Mouse (Mus musculus) CH12.LX (cell line): ENCODE measurements around the gene Cxxc4. TPM values are rescaled to one million over a fixed set of nuclear protein-coding genes. Genes with fewer than 3 reads are reported as not detected.

Experiments
- DNase-seq: peaks from one replicate; pipeline ENCODE4 v3.0.0-alpha.2; 2013; ENCODE audit errors: extremely low read depth
- H3K27ac ChIP-seq: 2 replicates; pipeline ENCODE4 v1.5.1; 2012; ENCODE audit warnings: low read depth, mild to moderate bottlenecking, control low read depth, moderate library complexity; ENCODE audit not compliant: insufficient read depth
- H3K27me3 ChIP-seq: replicated peaks from 2 replicates; pipeline ENCODE3; 2012; ENCODE audit warnings: inconsistent platforms
- H3K36me3 ChIP-seq, 2 experiments: replicated peaks in 1 of 2; 2 replicates each; pipeline versions ENCODE3 to v1.6.1; 2012; ENCODE audit warnings: inconsistent platforms in 1 of 2, low read length in 1 of 2, mild to moderate bottlenecking in 1 of 2, mixed read lengths in 1 of 2, moderate library complexity in 1 of 2; ENCODE audit not compliant: control insufficient read depth in 1 of 2, insufficient read depth in 1 of 2
- H3K4me1 ChIP-seq, 2 experiments: 2 replicates each; pipeline ENCODE4 v1.6.1; 2012; ENCODE audit warnings: inconsistent platforms in 1 of 2, moderate library complexity in 1 of 2; ENCODE audit not compliant: insufficient read depth in 2 of 2, control insufficient read depth in 1 of 2
- H3K4me2 ChIP-seq: 2 replicates; pipeline ENCODE4 v1.6.1; 2012; ENCODE audit warnings: low read depth, mild to moderate bottlenecking, control low read depth; ENCODE audit not compliant: poor library complexity, insufficient read depth, severe bottlenecking
- H3K4me3 ChIP-seq, 3 experiments: fragments of 150-350 bp in 1 of 3; sonication (generic) in 1 of 3; replicated peaks in 1 of 3; 2 replicates each; pipeline versions ENCODE3 to v1.5.1; 2011 to 2012; ENCODE audit warnings: low read depth in 2 of 3, low read length in 2 of 3, mild to moderate bottlenecking in 2 of 3, moderate library complexity in 2 of 3, control low read depth in 1 of 3, improper control_type of control experiment in 1 of 3, inconsistent platforms in 1 of 3, mixed read lengths in 1 of 3; ENCODE audit not compliant: poor library complexity in 1 of 3
- H3K79me2 ChIP-seq: replicated peaks from 2 replicates; pipeline ENCODE4 v1.6.1; 2012; ENCODE audit warnings: mild to moderate bottlenecking, moderate library complexity; ENCODE audit not compliant: control insufficient read depth, poor library complexity, insufficient read depth, severe bottlenecking; ENCODE audit errors: extremely low read depth
- H3K9ac ChIP-seq: 2 replicates; pipeline ENCODE4 v1.6.1; 2012; ENCODE audit warnings: low read depth, mild to moderate bottlenecking, control low read depth, moderate library complexity; ENCODE audit not compliant: insufficient read depth
- H3K9me3 ChIP-seq: replicated peaks from 2 replicates; pipeline ENCODE3; 2012; ENCODE audit warnings: low read length, inconsistent platforms, mixed read lengths
- BHLHE40 ChIP-seq: IDR thresholded peaks from 2 replicates; pipeline ENCODE4 v1.6.1; 2011; ENCODE audit warnings: mild to moderate bottlenecking, low read depth, low read length, improper control_type of control experiment
- CHD1 ChIP-seq: IDR thresholded peaks from 2 replicates; pipeline ENCODE4 v1.6.1; 2012; ENCODE audit warnings: low read depth, low read length, improper control_type of control experiment, inconsistent platforms
- CHD2 ChIP-seq: IDR thresholded peaks from 2 replicates; pipeline ENCODE4 v1.6.1; 2011; ENCODE audit warnings: low read length, improper control_type of control experiment
- CTCF ChIP-seq, 2 experiments: IDR thresholded peaks in 1 of 2; conservative IDR thresholded peaks in 1 of 2; 2 replicates each; pipeline ENCODE4 v1.5.1; 2011 to 2012; ENCODE audit warnings: low read depth in 2 of 2, low read length in 2 of 2, improper control_type of control experiment in 1 of 2, inconsistent platforms in 1 of 2, mild to moderate bottlenecking in 1 of 2, moderate library complexity in 1 of 2
- E2F4 ChIP-seq: IDR thresholded peaks from 2 replicates; pipeline ENCODE4 v1.6.1; 2011; ENCODE audit warnings: low read depth, low read length, improper control_type of control experiment; ENCODE audit not compliant: insufficient replicate concordance
- ETS1 ChIP-seq: conservative IDR thresholded peaks from 2 replicates; pipeline ENCODE4 v1.6.1; 2012; ENCODE audit warnings: low read depth, mild to moderate bottlenecking, inconsistent platforms, low read length, improper control_type of control experiment, moderate library complexity
- GABPA ChIP-seq: IDR thresholded peaks from 2 replicates; pipeline ENCODE4 v1.6.1; 2012; ENCODE audit warnings: low read depth, low read length, improper control_type of control experiment, inconsistent platforms; ENCODE audit not compliant: insufficient replicate concordance
- HCFC1 ChIP-seq: IDR thresholded peaks from 2 replicates; pipeline ENCODE4 v1.6.1; 2012; ENCODE audit warnings: low read depth, mild to moderate bottlenecking, inconsistent platforms, low read length, improper control_type of control experiment
- JUN ChIP-seq: IDR thresholded peaks from 2 replicates; pipeline ENCODE4 v1.6.1; 2011; ENCODE audit warnings: low read depth, mild to moderate bottlenecking, low read length, improper control_type of control experiment, moderate library complexity; ENCODE audit not compliant: insufficient read depth
- KAT2A ChIP-seq: IDR thresholded peaks from 2 replicates; pipeline ENCODE4 v1.6.1; 2012; ENCODE audit warnings: low read length, improper control_type of control experiment, inconsistent platforms; ENCODE audit not compliant: insufficient replicate concordance
- MAFK ChIP-seq: IDR thresholded peaks from 2 replicates; pipeline ENCODE4 v1.6.1; 2011; ENCODE audit warnings: low read length, improper control_type of control experiment; ENCODE audit not compliant: insufficient replicate concordance
- MAX ChIP-seq: IDR thresholded peaks from 2 replicates; pipeline ENCODE4 v1.6.1; 2011; ENCODE audit warnings: low read length, improper control_type of control experiment
- MAZ ChIP-seq: IDR thresholded peaks from 2 replicates; pipeline ENCODE4 v1.6.1; 2012; ENCODE audit warnings: low read depth, mild to moderate bottlenecking, inconsistent platforms, low read length, improper control_type of control experiment, moderate library complexity
- MEF2A ChIP-seq: IDR thresholded peaks from 2 replicates; pipeline ENCODE4 v1.6.1; 2014; ENCODE audit warnings: low read depth, mild to moderate bottlenecking, inconsistent platforms, low read length, improper control_type of control experiment, borderline replicate concordance
- MYC ChIP-seq: IDR thresholded peaks from 2 replicates; pipeline ENCODE4 v1.6.1; 2011; ENCODE audit warnings: low read depth, mild to moderate bottlenecking, improper control_type of control experiment, low read length
- NELFE ChIP-seq: IDR thresholded peaks from 2 replicates; pipeline ENCODE4 v1.6.1; 2011; ENCODE audit warnings: low read depth, low read length, improper control_type of control experiment
- NRF1 ChIP-seq: IDR thresholded peaks from 2 replicates; pipeline ENCODE4 v1.6.1; 2014; ENCODE audit warnings: low read depth, mild to moderate bottlenecking, inconsistent platforms, low read length, improper control_type of control experiment, moderate library complexity
- POLR2A ChIP-seq: IDR thresholded peaks from 2 replicates; pipeline ENCODE4 v1.6.1; 2011; ENCODE audit warnings: low read depth, mild to moderate bottlenecking, improper control_type of control experiment, low read length
- RAD21 ChIP-seq: IDR thresholded peaks from 2 replicates; pipeline ENCODE4 v1.6.1; 2011; ENCODE audit warnings: low read depth, mild to moderate bottlenecking, low read length, improper control_type of control experiment, moderate library complexity
- RCOR1 ChIP-seq: conservative IDR thresholded peaks from 2 replicates; pipeline ENCODE4 v1.6.1; 2012; ENCODE audit warnings: low read depth, mild to moderate bottlenecking, inconsistent platforms, low read length, improper control_type of control experiment
- SMC3 ChIP-seq: IDR thresholded peaks from 2 replicates; pipeline ENCODE4 v1.6.1; 2011; ENCODE audit warnings: low read depth, low read length, improper control_type of control experiment
- TBP ChIP-seq: conservative IDR thresholded peaks from 2 replicates; pipeline ENCODE4 v1.6.1; 2011; ENCODE audit warnings: low read depth, low read length, improper control_type of control experiment
- ZNF384 ChIP-seq: IDR thresholded peaks from 2 replicates; pipeline ENCODE4 v1.6.1; 2012; ENCODE audit warnings: low read depth, low read length, improper control_type of control experiment, inconsistent platforms
- dilution Hi-C: fragments of 300-500 bp; cut with MboI; formaldehyde crosslinking; loops from 2 replicates; pipeline ENCODE4 v1.14.3; 2020; ENCODE audit warnings: low sequenced_read_pairs; ENCODE audit not compliant: extremely low pct_unique_long_range_greater_than_20kb, extremely low pct_ligation_motif_present
- in situ Hi-C: fragments of 300-500 bp; cut with MboI; formaldehyde crosslinking; loops from 3 replicates; pipeline ENCODE4 v1.14.3; 2019; ENCODE audit warnings: low sequenced_read_pairs, low pct_ligation_motif_present, low pct_unique_long_range_greater_than_20kb, mixed read lengths
- polyA plus RNA-seq: library from polyadenylated mRNA; unstranded; fragments of >175 nt; gene quantifications from 2 replicates; pipeline ENCODE4 v1.2.1, GENCODE M21; 2012; ENCODE audit warnings: low read depth; ENCODE audit not compliant: insufficient read length
- total RNA-seq, 2 experiments: library from RNA; depleted of rRNA; stranded (reverse); fragments of 300-350 nt in 1 of 2; fragments of >200 nt in 1 of 2; gene quantifications; 2 replicates each; pipeline ENCODE4 v1.2.3; 2012 to 2014

Cxxc4 gene
- total and polyA plus RNA-seq, 3 experiments = 0.12 to 0.19 TPM; not detected in 1

GRCm38 (mm10) chr3:134259300-134259699 is 23.0 kb downstream of the Cxxc4 start:
- TF ChIP-seq E2F4 = no peak
- no peak for TF ChIP-seq CTCF (conservative IDR thresholded peaks at IDR 0.05 in 1 of 2, IDR thresholded peaks at IDR 0.05 in 1 of 2; ENCODE audit: low read depth in 2 of 2, low read length in 2 of 2)
- no peak for TF ChIP-seq KAT2A
- no peak for TF ChIP-seq RCOR1
- no peak for TF ChIP-seq MAX
- no peak for TF ChIP-seq CHD1
- TF ChIP-seq HCFC1 = no peak
- TF ChIP-seq MAFK = no peak
- no peak for TF ChIP-seq MYC
- TF ChIP-seq ZNF384 = peak; percentile 44; the same call in 1 of the 2 replicates
- no peak for TF ChIP-seq RAD21
- TF ChIP-seq TBP = no peak
- no peak for TF ChIP-seq BHLHE40
- no peak for TF ChIP-seq ETS1
- TF ChIP-seq MAZ = no peak
- no peak for TF ChIP-seq NELFE
- no peak for TF ChIP-seq NRF1
- TF ChIP-seq MEF2A = 0 out of 2 replicates have a peak, but pooled peaks have one; percentile 17
- TF ChIP-seq JUN = no peak
- peak; percentile 68 for TF ChIP-seq CHD2
- DNase-seq = no peak
- no peak overlapping the region for H3K9ac ChIP-seq
- in situ Hi-C loops (no loop called here), dilution Hi-C loops (no loop called here)
- H3K4me1 ChIP-seq = no peaks in the 10 kb centered on the region
- H3K4me3 ChIP-seq = no peak overlapping the region
- H3K9me3 ChIP-seq = no peaks in the 10 kb centered on the region
- H3K36me3 ChIP-seq = no peaks in the 10 kb centered on the region
- H3K27me3 ChIP-seq = no peaks in the 10 kb centered on the region
- no peak overlapping the region for H3K27ac ChIP-seq
- peak overlapping the region; percentile 6; the same call in 1 of the 2 replicates for H3K4me2 ChIP-seq
- no peaks in the 10 kb centered on the region for H3K79me2 ChIP-seq

DNA sequence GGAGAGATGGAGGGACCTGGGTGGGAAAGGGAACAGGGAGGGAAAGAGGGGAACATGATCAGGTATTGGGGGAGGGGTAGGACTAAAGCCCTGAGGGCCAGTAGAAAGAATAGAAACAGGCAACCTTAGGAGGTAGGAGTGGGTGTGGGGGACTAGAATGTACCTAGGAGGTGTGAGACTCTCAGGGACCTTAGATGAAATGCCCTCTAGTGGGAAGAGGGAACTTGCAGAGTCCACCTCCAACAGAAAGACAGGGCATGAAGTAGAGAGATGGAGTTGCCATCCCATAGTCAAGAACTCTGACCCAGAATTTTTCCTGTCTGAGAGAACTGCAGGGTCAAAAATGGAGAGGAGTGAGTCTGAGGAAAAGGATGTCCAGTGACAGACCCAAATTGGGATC is 43.4 kb downstream of the Cxxc4 start:
- Histone ChIP-seq H3K9ac (no peak overlapping the region), H3K27ac (no peak overlapping the region), H3K36me3 (no peaks in the 10 kb centered on the region), H3K9me3 (no peaks in the 10 kb centered on the region), H3K4me2 (no peak overlapping the region), H3K4me3 (no peak overlapping the region), H3K79me2 (no peaks in the 10 kb centered on the region), H3K4me1 (no peaks in the 10 kb centered on the region), H3K27me3 (no peaks in the 10 kb centered on the region)
- peak; percentile 62 for TF ChIP-seq SMC3
- no peak for TF ChIP-seq POLR2A
- no peak for TF ChIP-seq GABPA
- TF ChIP-seq CTCF (conservative IDR thresholded peaks at IDR 0.05 in 1 of 2, IDR thresholded peaks at IDR 0.05 in 1 of 2; ENCODE audit: low read depth in 2 of 2, low read length in 2 of 2) = peak in 1 of 2 experiments; percentile 61; a peak in 2 of 4 replicates
- TF ChIP-seq RAD21 = peak; percentile 29
- no peak for DNase-seq
- in situ Hi-C loops (no loop called here), dilution Hi-C loops (no loop called here)
